Comparison of ENCODE assay signal across 26 mouse cellular contexts in the genomic region with DNA sequence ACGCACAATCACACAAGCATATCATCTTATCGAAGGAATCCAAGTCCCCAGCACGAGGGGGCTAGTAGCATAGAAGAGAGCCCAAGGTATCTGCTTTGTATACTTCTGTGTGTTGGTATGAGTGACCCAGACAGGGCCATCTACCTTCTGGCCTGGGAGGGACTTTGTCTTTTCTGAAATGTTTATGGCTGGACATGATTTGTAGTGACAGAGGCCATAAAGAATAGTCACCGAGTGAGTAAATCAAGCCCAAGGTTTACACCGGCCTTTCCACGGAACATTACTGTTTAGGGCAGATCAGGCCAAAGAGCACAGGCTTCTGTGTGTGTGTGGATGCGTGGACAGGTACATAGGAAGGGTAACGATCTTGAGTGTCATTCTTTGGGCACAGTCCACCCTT. TPM values are rescaled to one million over a fixed set of nuclear protein-coding genes. Genes with fewer than 3 reads are reported as not detected.
DNase-seq lines count a peak whose midpoint lies in the region; ATAC-seq and TF ChIP-seq lines count a peak whose summit lies in the region.
"Had no signal": no experiment of that assay in that cellular context is flagged by ENCODE, and none has a peak within 500 bp of the region (broad histone marks: within the 10 kb centered on the region; RNA-seq: fewer than 3 reads in every experiment).

No protein-coding gene starts in this region.

- no peak overlapping the region for H3K4me2 ChIP-seq in intestine, embryonic 15.5 days (replicated peaks)
- no peak overlapping the region for H3K4me2 ChIP-seq in intestine, postnatal 0 days (replicated peaks; ENCODE audit: low read depth)
- H3K4me2 ChIP-seq: embryonic facial prominence, embryonic 12.5 days; embryonic facial prominence, embryonic 15.5 days; forebrain, embryonic 12.5 days; forebrain, embryonic 15.5 days; hindbrain, embryonic 12.5 days; hindbrain, embryonic 15.5 days had no signal

- H3K4me3 ChIP-seq in intestine, embryonic 15.5 days (replicated peaks) = no peak overlapping the region
- H3K4me3 ChIP-seq in intestine, postnatal 0 days (ENCODE audit: low read depth, low read length) = no peak overlapping the region
- H3K4me3 ChIP-seq in small intestine, adult 2 months (ENCODE audit: low read depth, low read length) = no peak overlapping the region
- H3K4me3 ChIP-seq: embryonic facial prominence, embryonic 12.5 days; embryonic facial prominence, embryonic 15.5 days; forebrain, embryonic 12.5 days; forebrain, embryonic 15.5 days; heart, adult 2 months; heart, embryonic 10.5 days; hindbrain, embryonic 12.5 days; hindbrain, embryonic 15.5 days had no signal

- H3K9me3 ChIP-seq in intestine, embryonic 15.5 days = no peaks in the 10 kb centered on the region
- H3K9me3 ChIP-seq in intestine, postnatal 0 days (ENCODE audit: control insufficient read depth) = no peaks in the 10 kb centered on the region
- H3K9me3 ChIP-seq: embryonic facial prominence, embryonic 12.5 days; embryonic facial prominence, embryonic 15.5 days; forebrain, embryonic 12.5 days; forebrain, embryonic 15.5 days; heart, embryonic 10.5 days; hindbrain, embryonic 12.5 days; hindbrain, embryonic 15.5 days had no signal

- peaks cover 22% of the 10 kb centered on the region for H3K4me1 ChIP-seq in intestine, embryonic 15.5 days (replicated peaks)
- H3K4me1 ChIP-seq in intestine, postnatal 0 days (replicated peaks; ENCODE audit: control insufficient read depth, insufficient read depth, low read length) = no peaks in the 10 kb centered on the region
- peaks cover 21% of the 10 kb centered on the region; the same call in 1 of the 2 replicates for H3K4me1 ChIP-seq in small intestine, adult 2 months (ENCODE audit: control insufficient read depth, insufficient read depth, insufficient read length, low read length)

- no peaks in the 10 kb centered on the region for H3K27me3 ChIP-seq in intestine, embryonic 15.5 days (replicated peaks)
- H3K27me3 ChIP-seq in intestine, postnatal 0 days (replicated peaks; ENCODE audit: control insufficient read depth, insufficient read depth, low read length) = no peaks in the 10 kb centered on the region
- H3K27me3 ChIP-seq in small intestine, adult 2 months (ENCODE audit: control insufficient read depth, insufficient read depth, low read length) = no peaks in the 10 kb centered on the region
- H3K27me3 ChIP-seq: embryonic facial prominence, embryonic 12.5 days; forebrain, embryonic 15.5 days; hindbrain, embryonic 12.5 days; hindbrain, embryonic 15.5 days had no signal

- no peak overlapping the region for H3K9ac ChIP-seq in intestine, embryonic 15.5 days
- no peak overlapping the region for H3K9ac ChIP-seq in intestine, postnatal 0 days (ENCODE audit: low read depth, low read length)
- H3K9ac ChIP-seq: embryonic facial prominence, embryonic 12.5 days; embryonic facial prominence, embryonic 15.5 days; forebrain, embryonic 12.5 days; forebrain, embryonic 15.5 days; hindbrain, embryonic 12.5 days; hindbrain, embryonic 15.5 days had no signal

- peak; percentile 48 for ATAC-seq in intestine, embryonic 15.5 days
- peak; percentile 60 for ATAC-seq in intestine, postnatal 0 days
- ATAC-seq: forebrain, embryonic 15.5 days; Patski had no signal

- TF ChIP-seq CTCF in intestine, postnatal 0 days (IDR thresholded peaks at IDR 0.05; ENCODE audit: low read depth) = no peak
- no peak for TF ChIP-seq CTCF in small intestine, adult 2 months (IDR thresholded peaks at IDR 0.05; ENCODE audit: extremely low read depth, insufficient read length, insufficient replicate concordance, low read depth, low read length)

- TF ChIP-seq POLR2A in small intestine, adult 2 months (IDR thresholded peaks at IDR 0.05; ENCODE audit: low read depth, low read length) = no peak

- peak; percentile 38 for DNase-seq in embryo, embryonic 10.5 days (ENCODE audit: low spot score)
- no peak for DNase-seq in embryo, embryonic 10 days (ENCODE audit: low spot score)
- DNase-seq in right cerebral cortex, postnatal 36 days (ENCODE audit: low spot score in 2 of 2) = no peak
- DNase-seq in left cerebral cortex, adult 8-10 months (ENCODE audit: low spot score in 2 of 2) = no peak
- DNase-seq: adrenal gland, postnatal 14 days; B cell, adult 2 months; cerebellum, adult 11-12 months; cerebellum, adult 8-10 months; cerebellum, postnatal 10 days; cerebellum, postnatal 36 days; gastrocnemius, postnatal 10 days; gastrocnemius, postnatal 36 days; heart, adult 2 months had no signal

- H3K36me3 ChIP-seq in intestine, embryonic 15.5 days = no peaks in the 10 kb centered on the region
- H3K36me3 ChIP-seq in intestine, postnatal 0 days (ENCODE audit: control insufficient read depth, insufficient read depth) = no peaks in the 10 kb centered on the region
- no peaks in the 10 kb centered on the region for H3K36me3 ChIP-seq in small intestine, adult 2 months (ENCODE audit: control insufficient read depth, insufficient read depth, low read length)
- H3K36me3 ChIP-seq: embryonic facial prominence, embryonic 12.5 days; embryonic facial prominence, embryonic 15.5 days; forebrain, embryonic 12.5 days; forebrain, embryonic 15.5 days; G1E; heart, embryonic 10.5 days; hindbrain, embryonic 12.5 days; hindbrain, embryonic 15.5 days had no signal

- WGBS in intestine, embryonic 15.5 days = 31% methylated on average over 8 of the region's 8 CpGs
- WGBS in intestine, postnatal 0 days = 30% methylated on average over 8 of the region's 8 CpGs
- WGBS in small intestine, adult 2 months = 42% methylated on average over 8 of the region's 8 CpGs

- no peak overlapping the region for H3K27ac ChIP-seq in intestine, embryonic 15.5 days
- peak overlapping the region; percentile 66 for H3K27ac ChIP-seq in intestine, postnatal 0 days (ENCODE audit: low read depth, low read length)
- H3K27ac ChIP-seq in small intestine, adult 2 months (ENCODE audit: insufficient read depth, low read depth, low read length) = peak overlapping the region; percentile 75
- H3K27ac ChIP-seq: embryonic facial prominence, embryonic 12.5 days; embryonic facial prominence, embryonic 15.5 days; forebrain, embryonic 12.5 days; forebrain, embryonic 15.5 days; heart, adult 2 months; heart, embryonic 10.5 days; hindbrain, embryonic 12.5 days; hindbrain, embryonic 15.5 days had no signal

RNA-seq across cellular contexts. Expression of gene Pde9a, which starts 6.1 kb away (rescaled TPM):
- 52.0 and 55.3 TPM in 2 replicates for polyA plus RNA-seq in intestine, embryonic 15.5 days (2015; fragmentation: Nextera tagmentation; extraction: Ambion mirVana)
- 58.8 and 59.8 TPM in 2 replicates for polyA plus RNA-seq in intestine, postnatal 0 days (2015; fragmentation: Nextera tagmentation; extraction: Ambion mirVana)
- polyA plus RNA-seq in small intestine, adult 2 months (2012; rRNA removed) = 112 and 394 TPM in 2 replicates
- 10 to 100 TPM; 20.1 to 29.5 (median 22.2) TPM for total RNA-seq in left cerebral cortex, adult 8-10 months (2022)
- total RNA-seq: CH12.LX had no signal
- polyA plus RNA-seq: G1E, Patski had no signal
